Mouse (Mus musculus) B cell, adult 62 days (primary cell): ENCODE results near the gene Prrt3. TPM values are rescaled to one million over a fixed set of nuclear protein-coding genes. Genes with fewer than 3 reads are reported as not detected.

Source experiments
- total RNA-seq: library from RNA; stranded (reverse); gene quantifications from 4 replicates; pipeline ENCODE4 v1.2.4, GENCODE M21; 2023

Gene Prrt3
- 0.33 to 0.53 TPM (median 0.41 TPM) in 4 replicates for total RNA-seq

DNA sequence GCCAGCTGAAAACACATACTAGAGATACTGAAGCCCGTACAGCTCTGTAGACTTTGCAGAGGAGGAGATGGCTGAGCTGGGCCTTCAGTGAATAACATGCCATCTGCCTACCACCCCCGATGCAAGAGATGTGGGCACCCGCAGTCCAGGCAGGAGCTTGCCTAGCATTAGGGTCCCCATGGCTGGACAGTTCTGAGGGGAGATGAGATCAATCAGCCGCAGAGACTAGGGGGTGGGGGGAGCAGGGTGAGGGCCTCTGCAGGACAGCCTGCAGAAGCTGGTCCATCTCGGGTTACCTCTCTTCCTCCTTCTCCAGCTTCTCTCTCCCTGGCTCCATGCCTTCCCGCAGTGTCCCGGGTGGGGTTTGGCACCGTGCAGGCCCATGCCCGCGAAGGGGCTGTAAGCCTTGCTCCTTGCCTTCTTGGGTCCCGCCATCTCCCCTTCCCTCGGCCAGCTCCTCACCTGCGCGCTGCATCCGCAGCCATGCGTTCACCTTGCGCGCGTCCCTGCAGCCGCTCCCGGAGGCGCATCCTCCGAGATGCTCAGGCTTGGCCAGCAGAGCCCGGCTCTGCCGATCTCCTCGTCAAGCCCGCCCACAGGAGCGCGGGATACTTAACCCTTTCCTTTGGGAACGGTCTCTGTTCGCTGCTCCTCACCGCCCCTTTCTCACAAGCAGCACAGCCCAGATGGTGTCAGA is at the start of gene Prrt3:
Gene Prrt3 (minus strand): TSS at position 544 of the 697 bp plus-strand sequence.

DNA sequence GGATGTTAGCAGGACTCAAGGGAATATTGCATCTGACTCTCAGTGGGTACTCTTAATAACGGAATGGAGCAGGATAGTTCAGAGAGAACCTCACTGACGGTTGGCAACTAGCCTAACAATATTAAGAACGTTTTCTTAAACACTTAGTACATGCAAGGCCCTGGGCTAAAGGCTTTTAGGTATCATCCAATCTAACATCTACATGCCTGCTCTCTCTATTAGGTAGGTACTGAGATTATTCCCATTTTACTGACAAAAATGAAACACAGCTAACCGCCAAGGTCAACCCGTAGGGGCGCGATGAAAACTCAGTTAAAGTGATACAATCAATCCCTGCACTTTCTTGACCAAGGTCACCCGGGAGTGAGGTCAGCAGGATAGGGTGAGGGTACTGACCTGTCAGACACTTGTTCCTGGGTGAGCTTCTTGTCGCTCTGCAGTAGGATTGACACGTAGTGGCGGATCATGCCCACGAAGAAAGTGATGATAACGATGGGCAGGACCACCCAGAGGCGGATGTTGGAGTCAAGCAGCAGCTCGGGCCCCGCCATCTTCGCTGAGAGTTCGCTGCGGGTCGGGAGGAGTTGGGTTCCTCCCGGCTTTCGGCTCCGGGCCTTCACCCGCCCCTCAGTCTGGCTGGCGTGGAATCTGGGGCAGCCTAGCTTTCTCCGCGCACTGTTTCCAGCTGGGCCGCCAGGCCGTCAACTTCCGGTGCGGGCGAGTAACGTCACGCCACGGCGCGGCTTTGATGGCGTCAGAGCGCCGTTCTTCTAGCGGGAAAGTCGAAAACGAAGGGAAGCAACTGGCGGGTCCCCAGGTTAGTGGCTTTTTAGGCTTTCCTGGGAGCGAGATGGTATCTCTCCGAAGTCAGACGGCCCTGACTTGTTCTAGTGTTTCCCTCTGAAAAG is 29.5 kb upstream of the Prrt3 start, which contains the start of the genes Emc3 and Fancd2:
Gene Emc3 (minus strand): TSS at position 721 of the 908 bp plus-strand sequence.
Gene Fancd2 (plus strand): TSS at position 751 of the 908 bp plus-strand sequence.

DNA sequence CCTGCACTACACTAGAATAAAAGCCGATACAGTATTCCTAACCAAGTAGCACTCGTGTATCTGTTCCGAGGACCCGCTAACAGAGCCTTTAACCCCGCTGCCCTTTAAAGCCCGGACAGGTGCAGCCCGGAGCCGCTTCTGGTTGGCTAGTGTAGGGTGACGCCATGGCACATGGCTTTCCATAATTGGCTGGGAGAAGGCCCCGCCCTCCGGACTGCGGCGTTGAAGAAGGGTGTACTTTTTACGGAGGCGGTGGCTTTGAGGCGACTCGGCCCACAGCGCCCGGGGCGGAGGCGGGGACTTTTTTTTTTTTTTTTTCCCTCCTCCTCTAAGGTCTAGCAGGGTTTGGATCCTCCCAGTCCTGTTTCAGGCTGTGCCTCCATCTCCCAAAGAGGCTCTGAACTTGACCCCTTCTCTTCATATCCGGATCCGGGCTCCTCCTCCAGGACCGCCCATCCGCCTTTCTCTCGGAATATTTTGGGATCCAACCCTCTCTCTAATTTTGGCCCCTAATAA is 18.6 kb downstream of the Prrt3 start, which contains the start of gene Creld1:
Gene Creld1 (plus strand): TSS at position 198 of the 516 bp plus-strand sequence.

DNA sequence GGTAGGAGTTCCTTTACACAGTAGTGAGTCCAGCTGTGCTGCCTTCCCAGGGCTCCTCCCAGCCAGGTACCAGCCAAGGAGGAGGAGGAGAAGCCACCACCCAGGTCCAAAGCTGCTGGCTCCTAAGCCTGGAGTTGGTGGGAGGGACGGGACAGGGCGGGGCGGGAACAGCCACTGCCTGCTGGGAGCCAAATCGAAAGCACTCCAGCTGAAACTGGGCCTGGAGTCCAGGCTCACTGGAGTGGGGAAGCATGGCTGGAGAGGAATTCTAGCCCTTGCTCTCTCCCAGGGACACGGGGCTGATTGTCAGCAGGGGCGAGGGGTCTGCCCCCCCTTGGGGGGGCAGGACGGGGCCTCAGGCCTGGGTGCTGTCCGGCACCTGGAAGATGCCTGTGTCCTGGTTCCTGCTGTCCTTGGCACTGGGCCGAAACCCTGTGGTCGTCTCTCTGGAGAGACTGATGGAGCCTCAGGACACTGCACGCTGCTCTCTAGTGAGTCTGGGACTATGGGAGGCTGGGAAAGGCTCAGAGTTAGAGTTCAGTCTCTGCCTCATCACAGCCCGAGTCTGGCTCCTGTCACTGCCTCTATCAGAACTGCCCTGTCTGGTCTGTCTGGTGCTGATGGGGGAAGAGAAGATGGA is 30.3 kb downstream of the Prrt3 start, which contains the start of gene Il17rc:
Gene Il17rc (plus strand): TSS at position 131 of the 640 bp plus-strand sequence.

DNA sequence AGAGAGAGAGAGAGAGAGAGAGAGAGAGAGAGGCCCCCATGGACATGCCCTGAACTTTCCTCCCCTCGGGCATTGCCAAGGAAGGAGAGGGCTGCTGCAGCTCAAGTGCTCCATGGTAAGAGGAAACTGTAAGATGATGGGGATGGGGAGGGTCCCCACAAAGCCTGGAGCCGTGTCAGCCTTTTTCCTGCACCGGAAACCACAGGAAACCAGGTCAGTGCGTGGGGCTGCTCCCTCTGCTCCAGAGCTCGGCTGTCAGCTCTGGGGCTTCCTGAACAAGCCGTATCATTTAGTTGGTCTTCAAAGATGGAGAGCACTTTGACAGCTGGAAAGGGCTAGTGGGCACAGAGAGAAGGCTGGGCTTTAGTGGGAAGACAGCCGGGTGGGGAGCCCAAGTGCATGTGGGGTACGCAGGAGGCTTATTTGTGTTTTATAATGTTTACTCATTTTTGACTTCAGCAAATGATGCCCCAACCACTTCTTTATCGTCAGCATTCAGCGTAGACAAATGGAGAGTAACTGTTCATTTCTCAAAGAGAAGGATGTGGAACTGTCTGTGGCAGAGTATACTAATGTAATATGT is 43.7 kb downstream of the Prrt3 start, which contains the start of gene Il17re:
Gene Il17re (plus strand): TSS at position 533 of the 583 bp plus-strand sequence.

Other genes with a start within 250 kb of the Prrt3 start
- 1.5 to 3.2 TPM (median 2.4 TPM) in 4 replicates for gene Cpne9, start 219.6 kb downstream of the Prrt3 start, total RNA-seq
- 66.6 to 68.3 TPM (median 67.0 TPM) in 4 replicates for gene Brpf1, start 194.8 kb downstream of the Prrt3 start, total RNA-seq
- gene Ogg1, start 175.0 kb downstream of the Prrt3 start, total RNA-seq = 10.0 to 17.1 TPM (median 12.4 TPM) in 4 replicates
- 0.89 to 1.4 TPM (median 1.2 TPM) in 3 of 4 replicates, not detected in the other for gene Camk1, start 157.9 kb downstream of the Prrt3 start, total RNA-seq
- gene Tada3, start 124.0 kb downstream of the Prrt3 start, total RNA-seq = 26.6 to 32.6 TPM (median 28.8 TPM) in 4 replicates
- 243 to 268 TPM (median 249 TPM) in 4 replicates for gene Arpc4, start 123.8 kb downstream of the Prrt3 start, total RNA-seq
- 32.4 to 41.0 TPM (median 37.4 TPM) in 4 replicates for gene Ttll3, start 112.7 kb downstream of the Prrt3 start, total RNA-seq
- gene Rpusd3, start 82.6 kb downstream of the Prrt3 start, total RNA-seq = 10.5 to 20.9 TPM (median 13.6 TPM) in 4 replicates
- gene Cidec, start 66.2 kb downstream of the Prrt3 start, total RNA-seq = not detected in 4 replicates
- 16.2 to 23.5 TPM (median 20.8 TPM) in 4 replicates for gene Jagn1, start 59.4 kb downstream of the Prrt3 start, total RNA-seq
- gene Il17re, start 43.4 kb downstream of the Prrt3 start, total RNA-seq = not detected in 4 replicates
- not detected in 4 replicates for gene Il17rc, start 30.5 kb downstream of the Prrt3 start, total RNA-seq
- 15.5 to 21.0 TPM (median 16.6 TPM) in 4 replicates for gene Creld1, start 18.6 kb downstream of the Prrt3 start, total RNA-seq
- 78.1 to 83.8 TPM (median 81.8 TPM) in 4 replicates for gene Emc3, start 29.7 kb upstream of the Prrt3 start, total RNA-seq
- gene Fancd2, start 29.8 kb upstream of the Prrt3 start, total RNA-seq = 1.5 to 3.8 TPM (median 2.6 TPM) in 4 replicates
- not detected in 4 replicates for gene Fancd2os, start 98.8 kb upstream of the Prrt3 start, total RNA-seq
- 109 to 116 TPM (median 111 TPM) in 4 replicates for gene Brk1, start 102.8 kb upstream of the Prrt3 start, total RNA-seq
- 26.1 to 34.3 TPM (median 32.7 TPM) in 4 replicates for gene Vhl, start 122.0 kb upstream of the Prrt3 start, total RNA-seq
- gene Irak2, start 136.5 kb upstream of the Prrt3 start, total RNA-seq = 159 to 180 TPM (median 169 TPM) in 4 replicates
- 211 to 234 TPM (median 215 TPM) in 4 replicates for gene Tatdn2, start 195.1 kb upstream of the Prrt3 start, total RNA-seq
- gene Ghrl, start 217.9 kb upstream of the Prrt3 start, total RNA-seq = 2.9 to 3.5 TPM (median 3.2 TPM) in 4 replicates
- 98.1 to 109 TPM (median 101 TPM) in 4 replicates for gene Sec13, start 238.8 kb upstream of the Prrt3 start, total RNA-seq